Mouse (Mus musculus) thymus, adult 2 months (tissue): Measurements from ENCODE around the gene Eno1.

ENCODE experiments used
- CTCF ChIP-seq: fragments of 200-500 bp; IDR thresholded peaks from 2 replicates; pipeline ENCODE4 v1.5.1; 2012; ENCODE audit warnings: mild to moderate bottlenecking, control low read depth, low read length, moderate library complexity, borderline replicate concordance; ENCODE audit not compliant: control insufficient read depth, poor library complexity, insufficient read depth; ENCODE audit errors: extremely low read depth
- POLR2A ChIP-seq: fragments of 200-500 bp; IDR thresholded peaks from 2 replicates; pipeline ENCODE4 v1.6.1; 2012; ENCODE audit warnings: mild to moderate bottlenecking, low read length, control low read depth, moderate library complexity; ENCODE audit not compliant: control insufficient read depth, poor library complexity, insufficient read depth; ENCODE audit errors: extremely low read depth

GRCm38 (mm10) chr4:150282631-150283334 is 46.3 kb downstream of the Eno1 start:
- TF ChIP-seq POLR2A (no peak), CTCF (no peak)
